Mouse (Mus musculus) neural tube, embryonic 14.5 days (tissue): ENCODE measurements around the gene Cntn2. TPM values are rescaled to one million over a fixed set of nuclear protein-coding genes. Genes with fewer than 3 reads are reported as not detected.

ENCODE experiments used
- ATAC-seq: fragments of 200-750 bp; cut with Nextera tagmentation; 2 replicates; pipeline ENCODE4 v1.8.0; 2017; ENCODE audit warnings: low read depth, mild to moderate bottlenecking, moderate TSS enrichment, moderate library complexity
- H3K27ac ChIP-seq: fragments of 300-500 bp; sonication (generic); 2 replicates; pipeline ENCODE4 v1.5.1; 2014; ENCODE audit warnings: low read depth, mild to moderate bottlenecking, control low read depth, low read length, moderate library complexity, mixed read lengths
- H3K27me3 ChIP-seq: fragments of 300-500 bp; sonication (generic); 2 replicates; pipeline ENCODE4 v1.6.1; 2014; ENCODE audit warnings: low read length; ENCODE audit not compliant: control insufficient read depth, insufficient read depth
- H3K36me3 ChIP-seq: fragments of 300-500 bp; sonication (generic); 2 replicates; pipeline ENCODE4 v1.6.1; 2014; ENCODE audit warnings: low read length, mixed read lengths; ENCODE audit not compliant: control insufficient read depth, insufficient read depth
- H3K4me1 ChIP-seq: fragments of 300-500 bp; sonication (generic); 2 replicates; pipeline ENCODE4 v1.6.1; 2014; ENCODE audit warnings: low read length; ENCODE audit not compliant: control insufficient read depth, insufficient read depth
- H3K4me2 ChIP-seq: fragments of 300-500 bp; sonication (generic); 2 replicates; pipeline ENCODE4 v1.6.1; 2014; ENCODE audit warnings: mild to moderate bottlenecking, low read depth, low read length, control low read depth
- H3K4me3 ChIP-seq: fragments of 300-500 bp; sonication (generic); 2 replicates; pipeline ENCODE4 v1.5.1; 2014; ENCODE audit warnings: low read depth, low read length, control low read depth, mixed read lengths
- H3K9ac ChIP-seq: fragments of 300-500 bp; sonication (generic); replicated peaks from 2 replicates; pipeline ENCODE4 v1.6.1; 2014; ENCODE audit warnings: low read depth, mild to moderate bottlenecking, control low read depth, low read length, mixed read lengths
- H3K9me3 ChIP-seq: fragments of 300-500 bp; sonication (generic); 2 replicates; pipeline ENCODE4 v1.6.1; 2016; ENCODE audit warnings: low read length; ENCODE audit not compliant: control insufficient read depth
- WGBS: fragments of 180-500 bp; shearing (Covaris S2); extraction: QIAGEN DNeasy Blood & Tissue Kit; methylation state at CpG from one replicate; pipeline ENCODE4 v1.1.7; 2014; 5-methylcytosine and 5-hydroxymethylcytosine counted together
- polyA plus RNA-seq: library from polyadenylated mRNA; unstranded; fragments of >200 nt; fragmentation: Nextera tagmentation; extraction: Ambion mirVana; gene quantifications from 2 replicates; pipeline ENCODE4 v1.2.1, GENCODE M21; 2014

Gene Cntn2
- polyA plus RNA-seq, 1 experiment from 2014 or later = 18.5 TPM

- H3K4me3 ChIP-seq = no peak overlapping the region
- H3K36me3 ChIP-seq = 0 out of 2 replicates have a peak, but pooled peaks cover 16% of the 10 kb centered on the region
- H3K27me3 ChIP-seq = no peaks in the 10 kb centered on the region
- no peak overlapping the region for H3K9ac ChIP-seq
- WGBS = 92% methylated on average over 8 of the region's 8 CpGs
- H3K4me1 ChIP-seq = peaks cover 3% of the 10 kb centered on the region; the same call in 1 of the 2 replicates
- no peak overlapping the region for H3K4me2 ChIP-seq
- no peak overlapping the region for H3K27ac ChIP-seq
- no peak for ATAC-seq
- H3K9me3 ChIP-seq = no peaks in the 10 kb centered on the region
Observed at GRCm38 (mm10) chr1:132576845-132577244, 33.8 kb upstream of the Cntn2 start.

- Histone ChIP-seq H3K36me3 (0 out of 2 replicates have a peak, but pooled peaks cover 16% of the 10 kb centered on the region), H3K9ac (no peak overlapping the region), H3K9me3 (no peaks in the 10 kb centered on the region), H3K4me2 (no peak overlapping the region), H3K4me3 (no peak overlapping the region), H3K4me1 (no peaks in the 10 kb centered on the region), H3K27me3 (no peaks in the 10 kb centered on the region), H3K27ac (no peak overlapping the region)
- WGBS = 87% methylated on average over 7 of the region's 7 CpGs
- ATAC-seq = no peak
Observed at GRCm38 (mm10) chr1:132572851-132573250, 29.8 kb upstream of the Cntn2 start.

- no peak for ATAC-seq
- Histone ChIP-seq H3K4me1 (no peaks in the 10 kb centered on the region), H3K9ac (no peak overlapping the region), H3K4me2 (no peak overlapping the region), H3K27me3 (no peaks in the 10 kb centered on the region), H3K27ac (no peak overlapping the region), H3K4me3 (no peak overlapping the region), H3K9me3 (no peaks in the 10 kb centered on the region), H3K36me3 (0 out of 2 replicates have a peak, but pooled peaks cover 14% of the 10 kb centered on the region)
- 100% methylated on average over 1 of the region's 1 CpGs for WGBS
Observed at GRCm38 (mm10) chr1:132571613-132572012, 28.6 kb upstream of the Cntn2 start.

- Histone ChIP-seq H3K4me2 (no peak overlapping the region), H3K4me3 (no peak overlapping the region), H3K27me3 (no peaks in the 10 kb centered on the region), H3K27ac (no peak overlapping the region), H3K4me1 (no peaks in the 10 kb centered on the region), H3K9me3 (no peaks in the 10 kb centered on the region), H3K9ac (no peak overlapping the region), H3K36me3 (0 out of 2 replicates have a peak, but pooled peaks cover 14% of the 10 kb centered on the region)
- WGBS = 89% methylated on average over 8 of the region's 8 CpGs
- ATAC-seq = no peak
Observed at GRCm38 (mm10) chr1:132570906-132571305, 27.9 kb upstream of the Cntn2 start.

- no peak overlapping the region for H3K4me2 ChIP-seq
- no peaks in the 10 kb centered on the region for H3K27me3 ChIP-seq
- no peak for ATAC-seq
- peak overlapping the region; percentile 18; the same call in 1 of the 2 replicates for H3K27ac ChIP-seq
- H3K9ac ChIP-seq = no peak overlapping the region
- H3K4me1 ChIP-seq = no peaks in the 10 kb centered on the region
- WGBS = 86% methylated on average over 15 of the region's 15 CpGs
- 0 out of 2 replicates have a peak, but pooled peaks cover 12% of the 10 kb centered on the region for H3K36me3 ChIP-seq
- H3K9me3 ChIP-seq = no peaks in the 10 kb centered on the region
- H3K4me3 ChIP-seq = no peak overlapping the region
Observed at GRCm38 (mm10) chr1:132570068-132570780, 27.2 kb upstream of the Cntn2 start.

GRCm38 (mm10) chr1:132569516-132569915 lies 26.5 kb upstream of the Cntn2 start:
- no peaks in the 10 kb centered on the region for H3K27me3 ChIP-seq
- no peak overlapping the region for H3K9ac ChIP-seq

GRCm38 (mm10) chr1:132567336-132568125 lies 24.5 kb upstream of the Cntn2 start:
- no peak overlapping the region for H3K4me2 ChIP-seq
- no peaks in the 10 kb centered on the region for H3K9me3 ChIP-seq
- H3K4me1 ChIP-seq = peaks cover 3% of the 10 kb centered on the region; the same call in 1 of the 2 replicates
- WGBS = 82% methylated on average over 11 of the region's 11 CpGs
- ATAC-seq = no peak
- no peak overlapping the region for H3K27ac ChIP-seq
- H3K9ac ChIP-seq = no peak overlapping the region
- H3K36me3 ChIP-seq = 0 out of 2 replicates have a peak, but pooled peaks cover 5% of the 10 kb centered on the region
- H3K27me3 ChIP-seq = no peaks in the 10 kb centered on the region
- H3K4me3 ChIP-seq = no peak overlapping the region

More at GRCm38 (mm10) chr1:132569516-132569915, 26.5 kb upstream of the Cntn2 start:
- Histone ChIP-seq H3K4me3 (no peak overlapping the region), H3K4me2 (no peak overlapping the region), H3K4me1 (no peaks in the 10 kb centered on the region), H3K27ac (peak overlapping the region; percentile 55; the same call in 1 of the 2 replicates), H3K36me3 (0 out of 2 replicates have a peak, but pooled peaks cover 12% of the 10 kb centered on the region), H3K9me3 (no peaks in the 10 kb centered on the region)
- no peak for ATAC-seq
- WGBS = 64% methylated on average over 9 of the region's 9 CpGs

- ATAC-seq = no peak
- H3K27ac ChIP-seq = no peak overlapping the region
- H3K9me3 ChIP-seq = no peaks in the 10 kb centered on the region
- H3K36me3 ChIP-seq = no peaks in the 10 kb centered on the region
- no peaks in the 10 kb centered on the region for H3K27me3 ChIP-seq
- H3K9ac ChIP-seq = no peak overlapping the region
- H3K4me2 ChIP-seq = no peak overlapping the region
- 78% methylated on average over 7 of the region's 7 CpGs for WGBS
- peaks cover 15% of the 10 kb centered on the region for H3K4me1 ChIP-seq
- H3K4me3 ChIP-seq = no peak overlapping the region
Observed at GRCm38 (mm10) chr1:132565766-132566165, 22.7 kb upstream of the Cntn2 start.

- Histone ChIP-seq H3K9ac (no peak overlapping the region), H3K36me3 (no peaks in the 10 kb centered on the region), H3K4me3 (no peak overlapping the region), H3K9me3 (no peaks in the 10 kb centered on the region), H3K27ac (no peak overlapping the region), H3K4me1 (peaks cover 16% of the 10 kb centered on the region), H3K4me2 (no peak overlapping the region), H3K27me3 (no peaks in the 10 kb centered on the region)
- whole genome bisulfite sequencing = 34% methylated on average over 6 of the region's 6 CpGs
- no peak for ATAC-seq
Observed at GRCm38 (mm10) chr1:132564946-132565345, 21.9 kb upstream of the Cntn2 start.
